Mouse (Mus musculus): ENCODE data around the gene Kctd20.

GRCm38 (mm10) chr17:28940776-28941555, 10.8 kb upstream of the Kctd20 start:
- TF ChIP-seq CTCF (IDR thresholded peaks at IDR 0.05; ENCODE audit: low read depth) = no peak
- no peak for TF ChIP-seq EP300 (IDR thresholded peaks at IDR 0.05; ENCODE audit: low read depth)

Measured in heart, postnatal 0 days (tissue).